Mouse (Mus musculus): ENCODE data around the gene Cog1.

The Cog1 gene

DNA sequence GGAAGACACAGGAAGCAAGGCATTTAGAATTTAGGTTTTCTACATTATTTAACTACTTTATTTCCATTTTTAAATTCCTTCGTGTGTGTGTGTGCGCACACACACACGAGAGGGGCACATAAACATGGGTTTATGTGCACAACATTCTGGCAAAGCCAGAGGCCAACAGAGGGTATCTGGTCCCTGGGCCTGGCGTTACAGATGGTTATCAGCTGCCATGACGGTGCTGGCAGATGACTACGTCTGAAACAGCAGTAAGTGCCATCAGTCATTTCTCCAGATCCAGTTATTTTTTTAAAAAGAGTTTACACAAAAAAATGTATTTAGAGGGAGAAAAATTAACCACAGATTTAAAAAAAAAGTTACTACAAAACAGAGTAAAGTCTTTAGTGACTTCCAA lies 17.2 kb downstream of the Cog1 start:
- DNase-seq (ENCODE audit: extremely low read depth, insufficient read length, low spot score), result no peak

- DNase-seq (ENCODE audit: extremely low read depth, insufficient read length, low spot score), result no peak
These were observed 17.7 kb downstream of the Cog1 start for GRCm38 (mm10) chr11:113666648-113667047.

DNA sequence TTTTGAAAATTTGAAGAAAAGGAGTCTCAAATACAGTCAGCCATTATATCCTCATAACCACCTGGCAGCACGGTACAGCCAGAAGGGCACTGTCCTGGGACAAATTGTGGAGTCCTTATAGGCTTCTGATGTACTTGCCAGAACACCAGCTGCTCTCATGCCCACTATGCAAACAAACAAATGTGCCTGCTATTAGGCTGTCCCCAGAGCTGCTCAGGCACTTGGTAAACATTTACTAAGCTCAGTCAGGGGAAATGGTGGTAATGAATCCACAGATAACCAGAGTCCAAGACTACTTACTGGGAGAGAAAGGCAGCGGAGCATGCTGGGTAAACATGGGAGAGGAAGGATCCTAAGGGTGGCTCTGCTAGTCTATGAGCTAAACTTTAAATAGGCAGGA lies 18.2 kb downstream of the Cog1 start:
- DNase-seq (ENCODE audit: extremely low read depth, insufficient read length, low spot score), result no peak

DNA sequence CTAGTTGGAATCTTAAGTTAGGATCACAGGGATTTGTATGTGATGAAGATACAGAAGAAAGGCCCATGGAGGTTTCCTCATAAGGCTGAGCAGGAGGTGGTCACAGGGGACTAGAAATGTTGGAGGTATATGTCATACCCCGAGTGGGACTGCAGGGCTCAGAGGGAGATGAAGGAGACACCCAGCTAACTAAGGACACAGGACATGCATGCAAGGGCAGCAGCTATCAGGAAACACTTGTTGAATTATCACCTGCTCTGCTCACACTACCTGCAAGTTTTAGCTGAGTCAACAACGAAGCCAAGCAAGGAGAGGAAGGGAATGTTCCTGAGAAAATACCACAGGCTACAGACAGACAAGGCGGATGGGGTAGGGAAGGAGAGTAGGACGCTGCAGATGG lies 18.7 kb downstream of the Cog1 start:
- no peak for DNase-seq (ENCODE audit: extremely low read depth, insufficient read length, low spot score)

DNA sequence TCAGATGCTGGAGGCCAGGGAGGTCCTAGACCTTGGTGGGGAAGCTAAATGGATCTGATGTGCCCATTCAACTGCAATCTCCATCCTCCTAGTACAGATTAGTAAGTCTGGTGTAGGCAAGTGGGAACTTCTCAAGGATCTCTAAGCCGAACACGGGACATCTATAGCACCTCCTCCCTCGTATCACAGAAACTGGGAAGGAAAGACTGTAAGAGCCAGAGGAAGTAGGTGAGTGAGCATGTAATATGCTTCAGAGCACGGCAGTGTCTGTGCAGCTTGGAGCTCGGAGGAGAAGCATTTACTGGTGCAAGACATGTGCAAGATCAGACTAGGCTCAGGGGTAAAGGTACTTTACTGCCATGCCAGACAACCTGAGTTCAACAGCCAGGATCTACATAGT lies 19.9 kb downstream of the Cog1 start:
- no peak for DNase-seq (ENCODE audit: extremely low read depth, insufficient read length, low spot score)

- DNase-seq (ENCODE audit: extremely low read depth, insufficient read length, low spot score), result no peak
These were observed 20.7 kb downstream of the Cog1 start for GRCm38 (mm10) chr11:113669711-113670110.

DNA sequence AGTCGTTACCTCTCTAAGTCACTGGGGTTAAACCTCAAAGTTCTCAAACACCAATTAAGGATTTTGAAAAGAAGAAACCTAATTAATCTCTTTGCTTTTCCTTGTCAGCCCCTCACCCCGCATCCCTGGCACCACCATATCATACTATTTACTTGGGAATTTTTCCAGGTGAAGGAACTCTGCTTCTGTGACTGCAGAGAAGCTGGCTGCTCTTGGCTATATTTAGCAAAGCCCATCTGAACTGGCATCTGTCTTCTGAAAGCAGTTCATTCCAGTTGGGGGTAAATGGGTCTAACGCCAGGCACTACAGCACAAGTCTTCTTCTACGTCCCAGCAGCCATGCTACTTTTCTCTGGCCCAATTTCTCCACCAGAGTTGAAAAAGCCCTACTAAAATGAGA lies 24.6 kb downstream of the Cog1 start:
- DNase-seq (ENCODE audit: extremely low read depth, insufficient read length, low spot score), result no peak

DNA sequence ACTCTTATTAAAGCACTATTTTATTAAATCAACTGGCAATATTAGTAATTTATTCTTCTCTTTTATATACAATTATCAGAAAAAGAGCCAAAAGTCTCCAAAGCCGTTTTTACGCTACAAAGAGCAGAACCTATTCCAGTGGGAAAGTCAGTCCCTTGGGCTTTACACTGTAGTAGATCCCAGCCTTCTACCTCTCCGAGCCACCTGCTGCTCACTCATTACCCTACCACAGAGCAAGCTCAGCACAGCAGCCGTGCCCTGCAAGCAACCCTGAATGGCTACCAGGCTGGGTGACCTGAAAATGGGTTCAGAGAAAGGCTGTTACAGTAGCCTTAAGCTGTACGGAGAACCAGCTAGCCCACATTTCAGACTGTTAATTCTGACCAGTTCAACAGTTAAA lies 25.6 kb downstream of the Cog1 start:
- DNase-seq (ENCODE audit: extremely low read depth, insufficient read length, low spot score), result no peak

- no peak for DNase-seq (ENCODE audit: extremely low read depth, insufficient read length, low spot score)
These were observed 27.9 kb downstream of the Cog1 start for GRCm38 (mm10) chr11:113676847-113677246.

DNA sequence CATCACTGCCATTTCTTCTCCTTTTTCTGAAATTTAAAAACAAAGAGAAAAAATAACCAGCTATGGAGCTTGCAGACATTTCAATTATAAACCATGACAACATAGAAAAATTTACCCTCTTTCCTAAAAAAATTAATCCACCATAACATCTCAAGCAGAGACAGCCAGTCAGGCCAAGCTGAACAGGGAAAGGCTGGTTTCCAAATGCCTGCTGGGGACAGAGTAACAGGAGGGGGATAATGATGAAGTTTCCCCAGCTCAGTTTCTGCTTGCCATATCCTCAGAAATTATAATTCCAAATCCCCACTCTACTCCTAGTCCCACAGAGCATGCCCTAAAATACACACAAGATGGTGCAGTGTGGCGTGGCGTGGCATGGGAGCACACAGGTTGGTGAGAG lies 28.4 kb downstream of the Cog1 start:
- DNase-seq (ENCODE audit: extremely low read depth, insufficient read length, low spot score), result no peak

- no peak for DNase-seq (ENCODE audit: extremely low read depth, insufficient read length, low spot score)
These were observed 29.4 kb downstream of the Cog1 start for GRCm38 (mm10) chr11:113678373-113678772.

DNA sequence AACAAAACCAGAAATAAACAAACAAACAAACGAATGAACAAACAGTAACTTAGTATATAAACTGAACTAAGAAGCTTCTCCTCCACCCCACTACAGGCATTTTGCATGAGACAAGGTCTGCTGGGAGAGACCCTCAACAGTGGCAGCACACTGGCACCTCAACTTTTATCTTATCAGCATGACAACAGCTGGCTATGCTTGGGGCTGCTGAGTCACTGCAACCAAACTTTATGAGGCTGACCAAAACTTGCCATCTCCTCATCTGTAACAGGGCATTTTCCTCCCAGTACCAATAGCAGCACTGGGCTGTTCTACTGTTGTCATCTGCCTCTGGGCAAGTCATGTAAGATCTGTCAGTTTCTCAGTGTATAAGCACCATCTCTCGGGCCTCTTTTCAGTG lies 32.0 kb downstream of the Cog1 start:
- no peak for DNase-seq (ENCODE audit: extremely low read depth, insufficient read length, low spot score)

DNA sequence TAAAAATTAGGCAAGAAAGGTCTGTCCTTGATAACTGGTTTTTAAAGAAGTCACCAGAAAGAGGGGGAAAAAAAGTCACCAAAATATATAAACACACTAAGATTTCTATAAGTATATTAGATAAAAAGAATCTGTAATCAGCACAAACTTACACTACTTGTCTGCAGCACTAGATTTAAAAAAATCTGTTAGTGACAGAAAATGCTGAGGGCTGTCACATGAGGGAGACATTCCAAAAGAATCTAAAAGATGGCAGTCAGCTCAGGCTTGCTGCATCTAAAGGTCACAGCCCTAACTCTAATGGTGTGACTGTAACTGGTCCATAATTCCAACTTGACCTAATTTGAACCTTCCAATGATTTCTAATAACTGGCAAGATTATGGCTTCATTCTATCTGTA lies 33.0 kb downstream of the Cog1 start:
- DNase-seq (ENCODE audit: extremely low read depth, insufficient read length, low spot score), result no peak

- peak; percentile 71 for DNase-seq (ENCODE audit: extremely low read depth, insufficient read length, low spot score)
These were observed 34.1 kb downstream of the Cog1 start for GRCm38 (mm10) chr11:113682897-113683626.

GRCm38 (mm10) chr11:113683627-113683956 lies 34.6 kb downstream of the Cog1 start:
- no peak for DNase-seq (ENCODE audit: extremely low read depth, insufficient read length, low spot score)

DNA sequence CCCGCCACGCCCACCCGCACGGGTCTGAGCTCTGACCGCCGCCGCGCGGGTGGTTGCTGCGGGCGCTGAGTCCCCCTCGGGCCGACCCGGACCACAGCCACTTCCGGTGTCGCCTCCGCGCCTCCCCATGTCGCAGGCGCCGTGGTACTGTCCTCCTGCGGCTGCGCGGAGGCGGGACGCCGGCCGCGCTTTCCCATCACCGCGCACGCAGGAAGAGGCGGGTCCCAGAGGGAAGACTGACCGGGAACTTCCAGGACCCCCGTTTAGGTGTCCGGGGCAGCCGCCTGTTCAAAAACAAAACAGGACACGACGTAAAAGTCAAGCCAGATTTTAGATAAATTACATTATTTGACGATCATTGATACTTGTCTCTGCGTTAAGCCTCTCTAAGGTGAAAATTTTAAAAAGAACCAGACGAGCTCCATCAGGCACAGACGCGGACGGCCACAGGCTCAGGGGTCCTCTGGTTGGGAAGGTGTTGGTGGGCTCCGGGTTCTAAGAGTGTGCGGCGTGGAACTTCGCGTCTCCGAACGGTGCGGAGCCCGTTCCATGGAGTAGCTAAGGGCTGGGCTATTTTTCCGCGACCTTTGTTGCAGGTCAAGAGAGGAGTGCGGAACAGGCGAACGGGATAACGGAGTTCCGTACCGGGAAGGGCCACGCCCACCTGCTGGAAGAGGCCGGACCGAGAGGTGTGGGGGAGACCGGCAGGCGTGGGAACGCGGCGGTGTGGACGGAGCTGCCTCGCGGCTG lies 35.2 kb downstream of the Cog1 start, which contains the start of the genes Fam104a and D11Wsu47e:
Fam104a (minus strand) TSS at position 199 of the 750 bp plus-strand sequence.
D11Wsu47e (plus strand) TSS at position 456 of the 750 bp plus-strand sequence.
- DNase-seq (ENCODE audit: extremely low read depth, insufficient read length, low spot score), result peak; percentile 97

DNA sequence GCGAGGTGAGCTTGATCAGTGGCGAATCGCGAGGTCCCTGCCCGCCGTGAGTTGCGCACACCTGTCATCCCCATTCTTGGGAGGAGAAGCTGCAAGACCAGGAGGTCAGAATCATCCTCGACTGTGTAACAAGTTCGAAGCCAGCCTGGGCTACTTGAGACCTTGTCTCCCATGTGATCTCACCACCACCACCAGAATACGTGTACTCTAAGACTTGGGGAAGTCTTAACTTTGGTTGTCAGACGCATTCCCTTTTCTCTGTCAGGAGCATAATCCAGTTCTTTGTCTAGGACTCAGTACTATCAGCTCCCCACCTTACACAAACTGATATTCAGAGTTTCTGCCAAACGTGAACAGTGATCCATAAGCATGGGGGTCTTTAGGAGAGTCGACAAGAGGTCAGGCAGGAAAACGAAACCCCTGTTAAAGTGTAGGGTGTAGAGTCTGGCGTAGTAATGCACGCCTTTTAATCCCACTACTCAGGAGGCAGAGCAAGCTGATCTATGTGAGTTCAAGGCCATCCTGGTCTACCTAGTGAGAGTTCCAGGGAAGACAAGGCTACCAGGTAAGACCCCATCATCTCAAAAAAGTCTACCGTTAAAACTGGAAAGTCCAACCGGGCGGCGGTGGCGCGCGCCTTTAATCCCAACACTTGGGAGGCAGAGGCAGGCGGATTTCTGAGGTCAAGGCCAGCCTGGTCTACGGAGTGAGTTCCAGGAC lies 35.9 kb downstream of the Cog1 start:
- DNase-seq (ENCODE audit: extremely low read depth, insufficient read length, low spot score), result no peak

GRCm38 (mm10) chr11:113687031-113687430 lies 38.1 kb downstream of the Cog1 start:
- no peak for DNase-seq (ENCODE audit: extremely low read depth, insufficient read length, low spot score)

DNA sequence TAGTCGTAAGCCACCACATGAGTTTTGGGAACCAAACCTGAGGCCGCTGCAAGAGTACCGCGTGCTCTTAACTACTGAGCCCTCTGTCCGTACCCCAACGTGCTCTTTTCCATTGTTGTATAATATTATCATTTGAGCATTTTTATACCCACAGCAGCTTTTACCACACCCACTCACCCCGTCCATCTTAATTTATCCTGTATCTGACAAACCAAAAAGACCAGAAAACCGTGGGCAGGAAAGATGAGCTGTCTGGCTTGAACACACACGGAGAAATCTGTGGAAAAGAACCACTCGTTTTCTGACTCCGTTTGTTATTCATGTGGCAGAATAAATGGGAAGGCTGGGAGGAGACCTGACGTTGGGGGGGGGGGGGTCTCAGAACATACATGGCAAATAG lies 41.5 kb downstream of the Cog1 start:
- no peak for DNase-seq (ENCODE audit: extremely low read depth, insufficient read length, low spot score)

- DNase-seq (ENCODE audit: extremely low read depth, insufficient read length, low spot score), result no peak
These were observed 42.3 kb downstream of the Cog1 start for GRCm38 (mm10) chr11:113691318-113691717.

- no peak for DNase-seq (ENCODE audit: extremely low read depth, insufficient read length, low spot score)
These were observed 42.9 kb downstream of the Cog1 start for GRCm38 (mm10) chr11:113691851-113692250.

- DNase-seq (ENCODE audit: extremely low read depth, insufficient read length, low spot score), result no peak
These were observed 48.6 kb downstream of the Cog1 start for GRCm38 (mm10) chr11:113697571-113697970.
